Mouse (Mus musculus) layer of hippocampus, postnatal 25 days (tissue): ENCODE results near the gene Obox8. TPM values are rescaled to one million over a fixed set of nuclear protein-coding genes. Genes with fewer than 3 reads are reported as not detected.

Experiments used
- DNase-seq, 2 experiments: peaks; one replicate each; pipeline ENCODE4 v3.0.0; 2022; ENCODE audit warnings: mixed read lengths in 2 of 2, low spot score in 1 of 2; ENCODE audit errors: extremely low spot score in 1 of 2
- total RNA-seq, 2 experiments: library from RNA; stranded (reverse); gene quantifications; 2 replicates each; pipeline ENCODE4 v1.2.3; 2021

Gene Obox8
- not detected for total RNA-seq

DNA sequence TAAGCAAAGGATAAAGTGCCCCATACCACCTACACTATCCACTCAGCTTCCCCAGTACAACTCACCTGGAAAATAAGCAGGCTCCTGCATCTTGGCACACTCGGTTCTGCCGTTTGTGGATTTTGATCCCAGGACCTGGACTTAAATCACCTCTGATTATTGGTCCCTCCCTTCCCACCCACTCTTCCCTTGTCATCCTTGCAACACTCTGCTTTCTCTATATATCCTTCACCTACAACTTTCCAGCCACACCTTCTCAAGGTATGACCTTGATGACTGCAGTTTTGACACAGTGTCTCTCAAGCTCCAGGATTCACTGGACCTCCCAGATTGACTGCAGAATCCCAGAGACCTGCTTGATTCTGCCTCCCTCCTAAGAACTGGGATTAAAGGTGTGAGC, at the start of gene Obox8:
Obox8 (minus strand) TSS at position 101 of the 400 bp plus-strand sequence.
- DNase-seq, result no peak

DNA sequence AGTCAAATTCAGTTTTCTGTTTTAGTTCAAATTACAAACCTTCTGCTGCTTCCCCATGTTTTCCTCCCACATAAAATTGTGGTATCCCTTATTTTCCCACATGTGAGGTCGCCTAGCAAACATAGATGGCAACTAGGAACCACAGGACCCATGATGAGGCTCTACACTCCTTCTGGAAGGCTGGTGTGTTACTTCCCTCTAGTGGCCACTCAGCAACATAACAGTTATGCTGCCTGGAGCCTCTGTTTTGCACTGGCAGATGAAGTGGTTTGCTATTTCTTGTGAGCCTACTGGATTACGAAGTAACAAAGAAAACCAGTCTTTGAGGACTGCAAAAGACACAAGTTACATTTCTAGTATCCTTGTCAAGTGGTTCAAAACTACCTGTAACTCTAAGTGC, 16.1 kb downstream of the Obox8 start:
- DNase-seq, result peak in 1 of 2 experiments; percentile 3

DNA sequence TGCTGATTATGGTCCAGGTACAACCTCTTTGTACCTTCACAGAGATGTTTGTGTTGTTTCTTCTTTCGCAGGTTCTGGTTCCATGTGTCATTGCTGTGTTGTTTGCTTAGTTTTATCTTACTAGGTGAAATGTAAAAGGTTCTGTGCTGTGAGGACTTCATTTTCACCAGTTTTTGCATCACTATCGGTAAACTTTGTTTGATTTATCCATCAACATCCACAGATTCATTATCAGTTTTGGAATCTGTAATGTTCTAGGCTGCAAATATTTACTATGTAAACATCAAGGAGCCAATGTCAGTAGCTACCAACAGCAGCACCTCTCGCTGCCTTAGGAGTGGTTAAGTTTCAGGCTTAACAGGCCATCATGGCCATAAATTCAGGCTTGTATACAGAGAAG, 24.7 kb downstream of the Obox8 start:
- DNase-seq, result no peak

DNA sequence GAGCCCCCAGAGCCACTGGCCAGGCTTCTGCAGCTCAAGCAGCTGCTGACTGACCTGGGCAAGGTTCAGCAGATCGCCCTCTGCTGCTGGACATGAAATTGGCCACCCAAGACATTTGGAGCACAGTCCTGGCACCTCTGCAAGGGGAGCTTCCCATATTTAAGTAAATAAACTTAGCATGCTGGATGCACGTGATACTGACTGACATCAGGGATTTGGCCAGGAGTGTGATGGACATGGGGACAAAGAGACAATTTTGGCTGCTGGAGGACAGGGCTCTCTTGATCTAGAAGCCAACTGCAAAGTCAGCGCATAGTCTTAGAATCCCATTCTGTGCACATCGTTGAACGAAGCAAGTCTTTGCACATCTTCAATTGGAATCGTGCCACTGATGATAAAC, 25.8 kb downstream of the Obox8 start:
- DNase-seq, result no peak

Other genes starting within 250 kb of the Obox8 start
- gene Sult2a3, start 210.5 kb downstream of the Obox8 start, total RNA-seq, result not detected
- gene Sult2a6, start 78.7 kb downstream of the Obox8 start, total RNA-seq, result not detected
- not detected for gene Sult2a8, start 113.2 kb upstream of the Obox8 start, total RNA-seq
- not detected for gene Sult2a7, start 160.7 kb upstream of the Obox8 start, total RNA-seq
- gene Vmn1r90, start 229.9 kb upstream of the Obox8 start, total RNA-seq, result not detected